Mouse (Mus musculus) brain, embryonic 14.5 days (tissue): ENCODE measurements around the gene Ifnar2.

Source experiments
- CTCF ChIP-seq: fragments of 200-500 bp; IDR thresholded peaks from 2 replicates; pipeline ENCODE4 v1.5.1; 2012; ENCODE audit warnings: inconsistent platforms, mild to moderate bottlenecking, moderate library complexity, borderline replicate concordance; ENCODE audit not compliant: insufficient read depth, insufficient read length; ENCODE audit errors: extremely low read depth
- POLR2A ChIP-seq: fragments of 200-500 bp; IDR thresholded peaks from 2 replicates; pipeline ENCODE4 v1.6.1; 2012; ENCODE audit warnings: mild to moderate bottlenecking, inconsistent platforms, borderline replicate concordance; ENCODE audit not compliant: poor library complexity, insufficient read depth, insufficient read length, severe bottlenecking; ENCODE audit errors: extremely low read depth

- TF ChIP-seq POLR2A (no peak), CTCF (no peak)
These were observed 60.8 kb downstream of the Ifnar2 start for GRCm38 (mm10) chr16:91433329-91433933.
